Mouse (Mus musculus): ENCODE results near the gene Chmp5.

DNA sequence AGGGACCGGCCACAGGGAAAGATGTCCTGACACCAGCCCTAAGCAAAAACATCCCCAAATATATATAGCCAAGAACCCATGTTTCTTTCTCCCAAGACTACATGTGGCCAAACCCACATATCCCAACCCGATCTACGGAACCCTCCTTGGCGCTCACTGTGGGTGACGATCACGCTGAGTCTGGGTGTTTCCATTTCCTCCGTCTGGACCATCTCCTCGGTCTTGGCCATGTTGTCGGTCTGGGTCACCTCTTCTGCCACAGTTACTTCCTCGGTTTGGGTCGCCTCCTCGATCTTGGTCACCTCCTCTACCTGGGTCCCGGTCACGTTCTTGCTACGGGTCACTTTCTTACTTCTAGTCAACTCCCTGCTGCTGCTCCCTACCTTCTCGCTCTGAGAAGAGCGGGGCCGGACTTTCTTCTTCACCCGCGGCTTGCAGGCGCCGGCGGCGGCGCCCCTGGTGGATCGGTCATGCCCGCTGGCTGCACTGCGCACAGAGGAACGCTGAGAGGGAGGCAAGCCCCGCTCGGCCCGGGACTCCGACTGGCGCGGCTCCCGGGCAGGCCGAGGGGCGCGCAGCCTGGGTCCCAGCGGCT lies 545 bp upstream of the Chmp5 start:
- TF ChIP-seq CTCF (IDR thresholded peaks at IDR 0.05; ENCODE audit: low read depth, low read length) = no peak
- TF ChIP-seq POLR2AphosphoS5 (IDR thresholded peaks at IDR 0.05; ENCODE audit: insufficient replicate concordance, low read depth, low read length) = no peak
- no peak for TF ChIP-seq GATA1 (IDR thresholded peaks at IDR 0.05; ENCODE audit: borderline replicate concordance, low read length)
- no peak for TF ChIP-seq TAL1 (conservative IDR thresholded peaks at IDR 0.05; ENCODE audit: low read depth, low read length)
- no peak for TF ChIP-seq GATA2 (IDR thresholded peaks at IDR 0.05; ENCODE audit: borderline replicate concordance, low read depth, low read length)
